Mouse (Mus musculus) urinary bladder, postnatal 0 days (tissue): ENCODE measurements around the gene Olfr312. TPM values are rescaled to one million over a fixed set of nuclear protein-coding genes. Genes with fewer than 3 reads are reported as not detected.

Source experiments
- polyA plus RNA-seq: library from polyadenylated mRNA; unstranded; fragments of >200 nt; fragmentation: Nextera tagmentation; extraction: Ambion mirVana; gene quantifications from 2 replicates; pipeline ENCODE4 v1.2.1, GENCODE M21; 2015

Olfr312 gene
- polyA plus RNA-seq = not detected in 2 replicates

GRCm38 (mm10) chr11:58828937-58829336 lies at the start of gene Olfr312:
Gene Olfr312 (plus strand): TSS chr11:58829237.

GRCm38 (mm10) chr11:58782480-58783089 lies 46.5 kb upstream of the Olfr312 start, which contains the start of gene Olfr314:
Gene Olfr314 (plus strand): TSS chr11:58782952.

GRCm38 (mm10) chr11:58801558-58802228 lies 27.3 kb upstream of the Olfr312 start, which contains the start of gene Fam183b:
Gene Fam183b (minus strand): TSS chr11:58801960.

GRCm38 (mm10) chr11:58814700-58815099 lies 14.3 kb upstream of the Olfr312 start, which contains the start of gene Olfr313:
Gene Olfr313 (plus strand): TSS chr11:58815000.

GRCm38 (mm10) chr11:58838951-58839350 lies 9.9 kb downstream of the Olfr312 start, which contains the start of gene Olfr311:
Gene Olfr311 (plus strand): TSS chr11:58839251.

GRCm38 (mm10) chr11:58846919-58847461 lies 18.0 kb downstream of the Olfr312 start, which contains the start of gene Gm12258:
Gene Gm12258 (plus strand): TSS chr11:58847158.

GRCm38 (mm10) chr11:58867039-58867953 lies 38.3 kb downstream of the Olfr312 start, which contains the start of gene 2810021J22Rik:
Gene 2810021J22Rik (plus strand): TSS chr11:58867216.

Other genes starting within 250 kb of the Olfr312 start
- gene Olfr324, start 234.1 kb upstream of the Olfr312 start, polyA plus RNA-seq = not detected in 2 replicates
- not detected in 2 replicates for gene 2210407C18Rik, start 213.2 kb upstream of the Olfr312 start, polyA plus RNA-seq
- gene Olfr323, start 198.7 kb upstream of the Olfr312 start, polyA plus RNA-seq = not detected in 2 replicates
- gene Trim58, start 188.8 kb upstream of the Olfr312 start, polyA plus RNA-seq = not detected in 2 replicates
- not detected in 2 replicates for gene Olfr322, start 170.5 kb upstream of the Olfr312 start, polyA plus RNA-seq
- gene Olfr320, start 148.1 kb upstream of the Olfr312 start, polyA plus RNA-seq = not detected in 2 replicates
- gene Olfr319, start 130.1 kb upstream of the Olfr312 start, polyA plus RNA-seq = not detected in 2 replicates
- gene Olfr318, start 105.2 kb upstream of the Olfr312 start, polyA plus RNA-seq = not detected in 2 replicates
- gene Olfr317, start 90.0 kb upstream of the Olfr312 start, polyA plus RNA-seq = not detected in 2 replicates
- gene Olfr316, start 76.5 kb upstream of the Olfr312 start, polyA plus RNA-seq = not detected in 2 replicates
- gene Olfr315, start 56.0 kb upstream of the Olfr312 start, polyA plus RNA-seq = not detected in 2 replicates
- gene Olfr314, start 46.3 kb upstream of the Olfr312 start, polyA plus RNA-seq = not detected in 2 replicates
- 8.1 and 9.6 TPM in 2 replicates for gene Fam183b, start 27.3 kb upstream of the Olfr312 start, polyA plus RNA-seq
- not detected in 2 replicates for gene Olfr313, start 14.2 kb upstream of the Olfr312 start, polyA plus RNA-seq
- not detected in 2 replicates for gene Olfr311, start 10.0 kb downstream of the Olfr312 start, polyA plus RNA-seq
- 2.1 and 2.5 TPM in 2 replicates for gene Gm12258, start 17.9 kb downstream of the Olfr312 start, polyA plus RNA-seq
- 3.1 and 3.9 TPM in 2 replicates for gene 2810021J22Rik, start 38.0 kb downstream of the Olfr312 start, polyA plus RNA-seq
- gene Zfp39, start 75.0 kb downstream of the Olfr312 start, polyA plus RNA-seq = 2.1 and 2.6 TPM in 2 replicates
- gene Btnl10, start 88.7 kb downstream of the Olfr312 start, polyA plus RNA-seq = 0.16 TPM in 1 of 2 replicates, not detected in the other
- 137 and 141 TPM in 2 replicates for gene Rnf187, start 109.7 kb downstream of the Olfr312 start, polyA plus RNA-seq
- gene Hist3h2ba, start 119.7 kb downstream of the Olfr312 start, polyA plus RNA-seq = 2.0 and 2.6 TPM in 2 replicates
- gene Hist3h2a, start 125.4 kb downstream of the Olfr312 start, polyA plus RNA-seq = 13.9 and 14.8 TPM in 2 replicates
- gene Trim17, start 125.4 kb downstream of the Olfr312 start, polyA plus RNA-seq = 0.18 TPM in 1 of 2 replicates, not detected in the other
- gene Trim11, start 148.9 kb downstream of the Olfr312 start, polyA plus RNA-seq = 12.4 and 13.0 TPM in 2 replicates